Mouse (Mus musculus) limb, embryonic 11.5 days (tissue): ENCODE measurements around the gene Xdh. TPM values are rescaled to one million over a fixed set of nuclear protein-coding genes. Genes with fewer than 3 reads are reported as not detected.

Experiments
- ATAC-seq: fragments of 200-750 bp; cut with Nextera tagmentation; 2 replicates; pipeline ENCODE4 v1.8.0; 2017; ENCODE audit warnings: low read depth; ENCODE audit not compliant: insufficient number of reproducible peaks, low FRiP score, low TSS enrichment
- DNase-seq: peaks from one replicate; pipeline ENCODE4 v3.0.0-alpha.2; 2015; ENCODE audit warnings: low spot score
- H3K27ac ChIP-seq: fragments of 300-500 bp; sonication (generic); replicated peaks from 2 replicates; pipeline ENCODE4 v1.5.1; 2014; ENCODE audit warnings: low read depth, mild to moderate bottlenecking, low read length
- H3K27me3 ChIP-seq: fragments of 300-500 bp; sonication (generic); 2 replicates; pipeline ENCODE4 v1.6.1; 2014; ENCODE audit warnings: mild to moderate bottlenecking, low read length, mixed read lengths; ENCODE audit not compliant: control insufficient read depth, insufficient read depth
- H3K36me3 ChIP-seq: fragments of 300-500 bp; sonication (generic); 2 replicates; pipeline ENCODE4 v1.6.1; 2014; ENCODE audit warnings: mild to moderate bottlenecking, low read length, moderate library complexity, mixed read lengths; ENCODE audit not compliant: control insufficient read depth, insufficient read depth
- H3K4me1 ChIP-seq: fragments of 300-500 bp; sonication (generic); 2 replicates; pipeline ENCODE4 v1.6.1; 2014; ENCODE audit warnings: low read length, mixed read lengths; ENCODE audit not compliant: control insufficient read depth, insufficient read depth
- H3K4me2 ChIP-seq: fragments of 300-500 bp; sonication (generic); 2 replicates; pipeline ENCODE4 v1.6.1; 2014; ENCODE audit warnings: low read depth, mild to moderate bottlenecking, moderate library complexity; ENCODE audit not compliant: severe bottlenecking
- H3K4me3 ChIP-seq: fragments of 300-500 bp; sonication (generic); 2 replicates; pipeline ENCODE4 v1.5.1; 2014; ENCODE audit warnings: low read depth, low read length
- H3K9ac ChIP-seq: fragments of 300-500 bp; sonication (generic); 2 replicates; pipeline ENCODE4 v1.6.1; 2014; ENCODE audit warnings: mild to moderate bottlenecking, low read length
- H3K9me3 ChIP-seq: fragments of 300-500 bp; sonication (generic); 2 replicates; pipeline ENCODE4 v1.6.1; 2016; ENCODE audit warnings: low read length; ENCODE audit not compliant: control insufficient read depth
- WGBS: fragments of 180-500 bp; shearing (Covaris S2); extraction: QIAGEN DNeasy Blood & Tissue Kit; methylation state at CpG from one replicate; pipeline ENCODE4 v1.1.7; 2014; 5-methylcytosine and 5-hydroxymethylcytosine counted together
- polyA plus RNA-seq: library from polyadenylated mRNA; unstranded; fragments of >200 nt; fragmentation: Nextera tagmentation; extraction: Ambion mirVana; gene quantifications from 2 replicates; pipeline ENCODE4 v1.2.1, GENCODE M21; 2014

Xdh gene
- polyA plus RNA-seq, 1 experiment from 2014 or later: 0.19 TPM

GRCm38 (mm10) chr17:73906076-73906475 lies 43.9 kb downstream of the Xdh start:
- ATAC-seq (no peak), DNase-seq (no peak)
- no peak overlapping the region for H3K4me2 ChIP-seq
- 83% methylated on average over 8 of the region's 8 CpGs for WGBS
- no peaks in the 10 kb centered on the region for H3K9me3 ChIP-seq
- H3K27ac ChIP-seq: no peak overlapping the region
- H3K4me3 ChIP-seq: no peak overlapping the region
- H3K36me3 ChIP-seq: no peaks in the 10 kb centered on the region
- 0 out of 2 replicates have a peak, but pooled peaks cover 3% of the 10 kb centered on the region for H3K4me1 ChIP-seq
- H3K9ac ChIP-seq: no peak overlapping the region
- no peaks in the 10 kb centered on the region for H3K27me3 ChIP-seq

- 85% methylated on average over 7 of the region's 7 CpGs for WGBS
- Histone ChIP-seq H3K4me1 (0 out of 2 replicates have a peak, but pooled peaks cover 3% of the 10 kb centered on the region), H3K4me3 (no peak overlapping the region), H3K27ac (no peak overlapping the region), H3K36me3 (no peaks in the 10 kb centered on the region), H3K27me3 (no peaks in the 10 kb centered on the region), H3K9me3 (no peaks in the 10 kb centered on the region), H3K9ac (no peak overlapping the region), H3K4me2 (no peak overlapping the region)
- ATAC-seq (no peak), DNase-seq (no peak)
These were observed 44.8 kb downstream of the Xdh start for GRCm38 (mm10) chr17:73905043-73905750.

- no peak overlapping the region for H3K4me3 ChIP-seq
- H3K9me3 ChIP-seq: no peaks in the 10 kb centered on the region
- no peak overlapping the region for H3K27ac ChIP-seq
- H3K4me1 ChIP-seq: 0 out of 2 replicates have a peak, but pooled peaks cover 3% of the 10 kb centered on the region
- ATAC-seq: no peak
- DNase-seq: no peak
- 93% methylated on average over 1 of the region's 1 CpGs for WGBS
- H3K4me2 ChIP-seq: no peak overlapping the region
- no peak overlapping the region for H3K9ac ChIP-seq
- no peaks in the 10 kb centered on the region for H3K27me3 ChIP-seq
- no peaks in the 10 kb centered on the region for H3K36me3 ChIP-seq
These were observed 46.9 kb downstream of the Xdh start for GRCm38 (mm10) chr17:73903121-73903520.

- no peaks in the 10 kb centered on the region for H3K9me3 ChIP-seq
- no peak overlapping the region for H3K4me3 ChIP-seq
- H3K27me3 ChIP-seq: no peaks in the 10 kb centered on the region
- 21% methylated on average over 5 of the region's 5 CpGs for WGBS
- no peak overlapping the region for H3K9ac ChIP-seq
- no peak overlapping the region for H3K4me2 ChIP-seq
- no peak overlapping the region for H3K27ac ChIP-seq
- 0 out of 2 replicates have a peak, but pooled peaks cover 3% of the 10 kb centered on the region for H3K4me1 ChIP-seq
- H3K36me3 ChIP-seq: no peaks in the 10 kb centered on the region
- DNase-seq (no peak), ATAC-seq (peak; percentile 84; the same call in 1 of the 2 replicates)
These were observed 47.8 kb downstream of the Xdh start for GRCm38 (mm10) chr17:73902234-73902636.

GRCm38 (mm10) chr17:73894399-73894798 lies 55.6 kb downstream of the Xdh start:
- no peaks in the 10 kb centered on the region for H3K36me3 ChIP-seq
- ATAC-seq: no peak
- WGBS: 89% methylated on average over 5 of the region's 5 CpGs

GRCm38 (mm10) chr17:73893822-73894221 lies 56.2 kb downstream of the Xdh start:
- H3K4me3 ChIP-seq: no peak overlapping the region
- WGBS: 89% methylated on average over 4 of the region's 4 CpGs

More at GRCm38 (mm10) chr17:73894399-73894798, 55.6 kb downstream of the Xdh start:
- DNase-seq: no peak
- Histone ChIP-seq H3K4me1 (no peaks in the 10 kb centered on the region), H3K4me2 (no peak overlapping the region), H3K27ac (no peak overlapping the region), H3K9me3 (no peaks in the 10 kb centered on the region), H3K9ac (no peak overlapping the region), H3K27me3 (no peaks in the 10 kb centered on the region), H3K4me3 (no peak overlapping the region)

GRCm38 (mm10) chr17:73893207-73893606 lies 56.8 kb downstream of the Xdh start:
- Histone ChIP-seq H3K27ac (no peak overlapping the region), H3K27me3 (no peaks in the 10 kb centered on the region), H3K9ac (no peak overlapping the region), H3K36me3 (no peaks in the 10 kb centered on the region), H3K4me1 (no peaks in the 10 kb centered on the region), H3K9me3 (no peaks in the 10 kb centered on the region), H3K4me3 (no peak overlapping the region), H3K4me2 (no peak overlapping the region)
- ATAC-seq (no peak), DNase-seq (no peak)
- WGBS: 85% methylated on average over 10 of the region's 10 CpGs

More at GRCm38 (mm10) chr17:73893822-73894221, 56.2 kb downstream of the Xdh start:
- no peak for DNase-seq
- Histone ChIP-seq H3K9ac (no peak overlapping the region), H3K9me3 (no peaks in the 10 kb centered on the region), H3K4me2 (no peak overlapping the region), H3K4me1 (no peaks in the 10 kb centered on the region), H3K36me3 (no peaks in the 10 kb centered on the region), H3K27ac (no peak overlapping the region), H3K27me3 (no peaks in the 10 kb centered on the region)
- no peak for ATAC-seq

GRCm38 (mm10) chr17:73891590-73891989 lies 58.4 kb downstream of the Xdh start:
- Histone ChIP-seq H3K27me3 (no peaks in the 10 kb centered on the region), H3K36me3 (no peaks in the 10 kb centered on the region), H3K4me3 (no peak overlapping the region), H3K27ac (no peak overlapping the region), H3K4me2 (no peak overlapping the region), H3K9ac (no peak overlapping the region), H3K9me3 (no peaks in the 10 kb centered on the region), H3K4me1 (no peaks in the 10 kb centered on the region)
- no peak for DNase-seq
- WGBS: 90% methylated on average over 1 of the region's 1 CpGs
- no peak for ATAC-seq
